Mouse (Mus musculus) bone marrow macrophage, adult 2 months (primary cell): ENCODE measurements around the gene Homer3.

Source experiments
- CTCF ChIP-seq: IDR thresholded peaks from 2 replicates; pipeline ENCODE4 v1.5.1; 2012; ENCODE audit warnings: low read depth, mild to moderate bottlenecking, low read length, moderate library complexity
- POLR2A ChIP-seq: IDR thresholded peaks from 2 replicates; pipeline ENCODE4 v1.6.1; 2012; ENCODE audit warnings: mild to moderate bottlenecking, low read depth, low read length, borderline replicate concordance

DNA sequence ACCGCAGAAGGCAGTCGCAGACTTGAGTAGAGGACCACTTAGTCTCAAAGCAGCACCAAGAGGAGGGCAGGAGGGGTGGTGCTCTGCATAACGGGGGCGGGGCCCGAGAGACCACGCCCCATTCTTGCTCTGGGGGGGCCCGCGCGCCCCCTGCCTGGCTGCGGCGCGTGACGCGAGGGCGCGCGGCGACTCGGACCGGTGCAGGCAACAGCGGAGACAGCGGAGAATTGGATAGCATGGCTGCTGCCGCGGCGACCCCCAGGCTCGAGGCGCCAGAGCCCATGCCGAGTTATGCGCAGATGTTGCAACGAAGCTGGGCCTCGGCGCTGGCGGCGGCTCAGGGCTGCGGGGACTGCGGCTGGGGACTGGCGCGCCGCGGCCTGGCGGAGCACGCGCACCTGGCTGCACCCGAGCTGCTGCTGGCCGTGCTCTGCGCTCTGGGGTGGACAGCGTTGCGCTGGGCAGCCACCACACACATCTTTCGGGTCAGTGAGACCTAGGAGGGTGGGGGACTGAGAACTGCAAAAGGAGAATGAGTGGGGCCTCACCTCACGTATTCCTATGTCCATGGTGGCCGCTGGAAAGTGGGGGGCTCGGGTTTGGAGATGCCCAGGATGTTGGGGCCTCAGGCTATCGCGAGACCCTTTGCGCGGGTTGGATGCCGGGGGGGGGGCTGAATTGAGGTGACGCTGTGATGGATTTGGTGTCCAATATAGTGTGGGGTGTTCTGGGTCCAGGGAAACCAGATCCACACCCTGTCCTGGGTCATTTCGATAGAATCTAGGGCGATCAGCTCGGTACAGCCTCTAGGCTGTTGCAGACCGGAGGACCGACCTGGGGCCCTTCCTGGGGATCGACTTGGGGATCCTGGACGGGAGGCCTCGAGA is 33.2 kb downstream of the Homer3 start, which contains the start of gene Cers1:
- TF ChIP-seq CTCF (no peak), POLR2A (no peak)
